Mouse (Mus musculus) lung, embryonic 15.5 days (tissue): ENCODE results near the gene Tmem237. TPM values are rescaled to one million over a fixed set of nuclear protein-coding genes. Genes with fewer than 3 reads are reported as not detected.

Source experiments
- ATAC-seq: fragments of 200-750 bp; cut with Nextera tagmentation; 2 replicates; pipeline ENCODE4 v1.8.0; 2017; ENCODE audit warnings: moderate number of reproducible peaks, borderline replicate concordance; ENCODE audit not compliant: low FRiP score, low TSS enrichment; ENCODE audit errors: extremely low read depth
- H3K27ac ChIP-seq: fragments of 300-500 bp; sonication (generic); 2 replicates; pipeline ENCODE4 v1.5.1; 2015; ENCODE audit warnings: moderate library complexity, mild to moderate bottlenecking, inconsistent platforms
- H3K27me3 ChIP-seq: fragments of 300-500 bp; sonication (generic); 2 replicates; pipeline ENCODE4 v1.6.1; 2015; ENCODE audit warnings: inconsistent platforms
- H3K36me3 ChIP-seq: fragments of 300-500 bp; sonication (generic); 2 replicates; pipeline ENCODE4 v1.6.1; 2015; ENCODE audit warnings: inconsistent platforms
- H3K4me1 ChIP-seq: fragments of 300-500 bp; sonication (generic); 2 replicates; pipeline ENCODE4 v1.6.1; 2015; ENCODE audit warnings: inconsistent platforms
- H3K4me2 ChIP-seq: fragments of 300-500 bp; sonication (generic); 2 replicates; pipeline ENCODE4 v1.6.1; 2015; ENCODE audit warnings: inconsistent platforms, mild to moderate bottlenecking, moderate library complexity
- H3K4me3 ChIP-seq: fragments of 300-500 bp; sonication (generic); 2 replicates; pipeline ENCODE4 v1.5.1; 2015; ENCODE audit warnings: mild to moderate bottlenecking, inconsistent platforms
- H3K9ac ChIP-seq: fragments of 300-500 bp; sonication (generic); 2 replicates; pipeline ENCODE4 v1.6.1; 2015; ENCODE audit warnings: inconsistent platforms
- H3K9me3 ChIP-seq: fragments of 300-500 bp; sonication (generic); 2 replicates; pipeline ENCODE4 v1.6.1; 2016; ENCODE audit warnings: inconsistent platforms
- WGBS: fragments of 180-500 bp; shearing (Covaris S2); methylation state at CpG from one replicate; pipeline ENCODE4 v1.1.7; 2015; 5-methylcytosine and 5-hydroxymethylcytosine counted together
- polyA plus RNA-seq: library from polyadenylated mRNA; unstranded; fragments of >200 nt; fragmentation: Nextera tagmentation; extraction: Ambion mirVana; gene quantifications from 2 replicates; pipeline ENCODE4 v1.2.1, GENCODE M21; 2015

The Tmem237 gene
- polyA plus RNA-seq, 1 experiment from 2014 or later = 37.2 TPM

GRCm38 (mm10) chr1:59158498-59158897 is 38.3 kb upstream of the Tmem237 start:
- Histone ChIP-seq H3K36me3 (peaks cover 7% of the 10 kb centered on the region), H3K4me3 (no peak overlapping the region), H3K9ac (no peak overlapping the region), H3K27ac (no peak overlapping the region), H3K27me3 (no peaks in the 10 kb centered on the region), H3K9me3 (no peaks in the 10 kb centered on the region), H3K4me1 (no peaks in the 10 kb centered on the region), H3K4me2 (no peak overlapping the region)
- 82% methylated on average over 7 of the region's 7 CpGs for WGBS
- ATAC-seq = no peak

- ATAC-seq = no peak
- H3K4me1 ChIP-seq = no peaks in the 10 kb centered on the region
- 78% methylated on average over 4 of the region's 4 CpGs for WGBS
Observed at GRCm38 (mm10) chr1:59157846-59158245, 37.6 kb upstream of the Tmem237 start.

GRCm38 (mm10) chr1:59152346-59152745 is 32.1 kb upstream of the Tmem237 start:
- no peak for ATAC-seq
- Histone ChIP-seq H3K27ac (no peak overlapping the region), H3K4me1 (no peaks in the 10 kb centered on the region), H3K4me2 (no peak overlapping the region), H3K9me3 (no peaks in the 10 kb centered on the region), H3K9ac (no peak overlapping the region), H3K27me3 (no peaks in the 10 kb centered on the region), H3K36me3 (no peaks in the 10 kb centered on the region), H3K4me3 (no peak overlapping the region)
- WGBS = 63% methylated on average over 4 of the region's 4 CpGs

More at GRCm38 (mm10) chr1:59157846-59158245, 37.6 kb upstream of the Tmem237 start:
- H3K4me2 ChIP-seq = no peak overlapping the region
- H3K9me3 ChIP-seq = no peaks in the 10 kb centered on the region
- no peak overlapping the region for H3K9ac ChIP-seq
- no peak overlapping the region for H3K27ac ChIP-seq
- no peak overlapping the region for H3K4me3 ChIP-seq
- H3K36me3 ChIP-seq = peaks cover under 1% of the 10 kb centered on the region; the same call in 1 of the 2 replicates
- no peaks in the 10 kb centered on the region for H3K27me3 ChIP-seq

DNA sequence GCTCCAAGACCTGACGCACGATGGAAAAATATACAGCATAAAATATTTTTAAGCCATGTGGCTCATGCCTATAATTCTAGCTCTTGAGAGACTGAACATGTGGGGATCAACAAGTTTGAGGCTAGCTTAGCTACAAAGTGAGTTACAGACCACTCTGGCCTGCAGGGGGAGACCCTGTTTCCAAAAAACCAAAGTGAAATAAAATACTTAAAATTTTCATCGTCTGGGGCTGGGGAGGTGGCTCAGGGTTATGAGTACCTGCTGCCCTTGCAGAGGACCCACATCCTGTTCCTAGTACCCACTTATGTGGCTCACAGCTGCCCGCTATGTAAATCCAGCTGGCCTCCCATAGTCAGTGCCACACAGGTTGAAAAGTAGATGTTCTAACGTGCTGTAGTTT is 30.3 kb upstream of the Tmem237 start:
- Histone ChIP-seq H3K4me3 (no peak overlapping the region), H3K9me3 (no peaks in the 10 kb centered on the region), H3K27me3 (no peaks in the 10 kb centered on the region), H3K27ac (no peak overlapping the region), H3K9ac (no peak overlapping the region), H3K4me1 (no peaks in the 10 kb centered on the region), H3K4me2 (no peak overlapping the region), H3K36me3 (no peaks in the 10 kb centered on the region)
- no peak for ATAC-seq
- 66% methylated on average over 5 of the region's 5 CpGs for WGBS

GRCm38 (mm10) chr1:59144543-59144942 is 24.3 kb upstream of the Tmem237 start:
- Histone ChIP-seq H3K27me3 (no peaks in the 10 kb centered on the region), H3K4me3 (no peak overlapping the region), H3K9me3 (no peaks in the 10 kb centered on the region), H3K9ac (no peak overlapping the region), H3K36me3 (no peaks in the 10 kb centered on the region), H3K4me1 (no peaks in the 10 kb centered on the region), H3K4me2 (no peak overlapping the region), H3K27ac (no peak overlapping the region)
- no peak for ATAC-seq
- 71% methylated on average over 10 of the region's 10 CpGs for WGBS

DNA sequence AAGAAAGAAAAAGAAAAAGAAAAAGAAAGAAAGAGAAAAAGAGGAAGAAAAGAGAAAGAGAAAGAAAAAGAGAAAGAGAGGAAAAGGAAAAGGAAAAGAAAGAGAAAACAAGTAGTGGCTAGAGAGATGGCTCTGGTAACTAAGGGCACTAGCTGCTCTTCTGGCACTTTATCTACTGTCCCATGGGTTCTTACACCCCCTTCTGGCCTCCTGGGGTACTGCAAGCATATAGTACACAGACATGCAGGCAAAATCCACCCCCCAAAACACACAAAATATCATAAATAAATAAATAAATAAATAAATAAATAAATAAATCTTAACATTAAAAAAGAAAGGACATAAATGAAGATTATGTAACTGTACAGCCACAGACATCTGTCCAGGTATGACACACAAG is 22.6 kb upstream of the Tmem237 start:
- Histone ChIP-seq H3K4me3 (no peak overlapping the region), H3K27me3 (no peaks in the 10 kb centered on the region), H3K9ac (no peak overlapping the region), H3K9me3 (no peaks in the 10 kb centered on the region), H3K4me2 (no peak overlapping the region), H3K36me3 (no peaks in the 10 kb centered on the region), H3K27ac (no peak overlapping the region), H3K4me1 (no peaks in the 10 kb centered on the region)
- ATAC-seq = no peak

- Histone ChIP-seq H3K9ac (no peak overlapping the region), H3K27ac (peak overlapping the region; percentile 64; the same call in 1 of the 2 replicates), H3K4me3 (no peak overlapping the region), H3K4me1 (peaks cover 8% of the 10 kb centered on the region; the same call in 1 of the 2 replicates), H3K9me3 (no peaks in the 10 kb centered on the region), H3K36me3 (no peaks in the 10 kb centered on the region), H3K27me3 (no peaks in the 10 kb centered on the region), H3K4me2 (0 out of 2 replicates have a peak overlapping the region, but pooled peaks have one; percentile 8)
- peak; percentile 91 for ATAC-seq
- 18% methylated on average over 5 of the region's 5 CpGs for WGBS
Observed at GRCm38 (mm10) chr1:59134419-59134818, 14.2 kb upstream of the Tmem237 start.

DNA sequence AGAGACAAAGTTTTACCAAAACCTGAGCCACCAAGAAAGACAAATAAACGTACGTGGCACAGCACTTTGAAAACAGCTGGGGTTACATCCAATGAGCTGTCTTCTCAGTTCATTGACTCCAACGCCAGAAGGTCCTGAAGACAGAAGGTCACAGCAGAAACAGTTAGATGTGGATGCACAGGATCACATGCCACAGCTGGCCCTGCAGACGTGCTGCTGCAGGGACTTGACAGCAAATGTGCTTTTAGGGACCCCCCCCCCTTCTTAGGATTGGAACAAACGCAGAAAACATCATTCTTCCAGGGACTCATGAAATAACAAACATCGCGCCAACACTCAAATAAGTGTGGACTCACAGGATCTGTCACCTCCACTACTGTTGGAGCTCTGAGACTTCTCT is 8.7 kb upstream of the Tmem237 start:
- peak; percentile 55; the same call in 1 of the 2 replicates for ATAC-seq
- 34% methylated on average over 7 of the region's 7 CpGs for WGBS

DNA sequence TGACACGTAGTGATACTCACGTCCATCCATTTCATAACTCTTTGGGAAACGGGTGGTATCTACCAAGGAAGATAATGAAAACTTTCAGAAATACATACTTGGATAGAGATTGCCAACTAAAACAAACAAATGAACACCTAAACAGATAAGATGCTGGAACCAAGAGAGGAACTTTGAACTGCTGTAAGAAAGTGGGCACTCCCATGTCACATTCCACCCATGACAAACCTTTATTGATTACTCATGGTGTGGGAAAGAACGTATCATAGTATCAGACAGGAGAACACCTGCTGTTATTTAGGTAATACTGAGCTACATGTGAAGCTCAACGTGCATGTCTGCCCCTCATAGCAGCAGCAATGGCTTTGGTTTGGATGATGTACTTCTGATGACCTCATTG is 5.3 kb upstream of the Tmem237 start:
- H3K9me3 ChIP-seq = no peaks in the 10 kb centered on the region
- H3K4me2 ChIP-seq = no peak overlapping the region
- 54% methylated on average over 5 of the region's 5 CpGs for WGBS
- H3K9ac ChIP-seq = no peak overlapping the region
- ATAC-seq = no peak
- no peak overlapping the region for H3K27ac ChIP-seq
- H3K4me3 ChIP-seq = no peak overlapping the region
- H3K36me3 ChIP-seq = no peaks in the 10 kb centered on the region
- no peaks in the 10 kb centered on the region for H3K27me3 ChIP-seq
- H3K4me1 ChIP-seq = no peaks in the 10 kb centered on the region

More for the DNA sequence above, 8.7 kb upstream of the Tmem237 start:
- Histone ChIP-seq H3K9ac (no peak overlapping the region), H3K4me2 (no peak overlapping the region), H3K4me1 (0 out of 2 replicates have a peak, but pooled peaks cover under 1% of the 10 kb centered on the region), H3K27ac (no peak overlapping the region), H3K9me3 (no peaks in the 10 kb centered on the region), H3K27me3 (no peaks in the 10 kb centered on the region), H3K4me3 (no peak overlapping the region), H3K36me3 (no peaks in the 10 kb centered on the region)

GRCm38 (mm10) chr1:59110524-59110923 is 9.7 kb downstream of the Tmem237 start:
- no peak overlapping the region for H3K27ac ChIP-seq
- peaks cover 19% of the 10 kb centered on the region; the same call in 1 of the 2 replicates for H3K36me3 ChIP-seq
- no peak overlapping the region for H3K4me3 ChIP-seq
- no peak overlapping the region for H3K4me2 ChIP-seq
- H3K9ac ChIP-seq = no peak overlapping the region
- no peaks in the 10 kb centered on the region for H3K4me1 ChIP-seq
- no peak for ATAC-seq
- H3K9me3 ChIP-seq = no peaks in the 10 kb centered on the region
- H3K27me3 ChIP-seq = no peaks in the 10 kb centered on the region
- 78% methylated on average over 8 of the region's 8 CpGs for WGBS

DNA sequence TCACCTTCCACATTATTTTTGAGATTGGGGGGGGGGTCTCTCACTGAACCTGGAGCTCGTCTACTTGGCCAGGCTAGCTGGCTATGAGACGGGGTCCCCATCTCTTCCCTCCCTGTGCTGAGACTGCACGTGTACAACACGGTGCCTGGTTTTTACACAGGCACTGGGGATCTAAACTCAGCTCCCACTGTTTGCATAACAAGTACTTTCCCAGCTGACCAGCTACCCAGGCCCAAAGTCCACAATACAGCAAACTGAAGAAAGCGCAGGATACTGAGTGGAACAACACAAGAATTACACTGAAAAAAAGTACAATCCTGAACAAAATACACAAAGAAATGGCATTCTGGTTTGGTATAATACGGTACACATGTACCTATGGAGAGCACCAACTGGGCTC is 18.1 kb downstream of the Tmem237 start:
- no peak overlapping the region for H3K4me3 ChIP-seq
- no peaks in the 10 kb centered on the region for H3K4me1 ChIP-seq
- no peaks in the 10 kb centered on the region for H3K27me3 ChIP-seq
- no peak for ATAC-seq
- H3K36me3 ChIP-seq = peaks cover 21% of the 10 kb centered on the region
- 89% methylated on average over 6 of the region's 6 CpGs for WGBS
- H3K9me3 ChIP-seq = no peaks in the 10 kb centered on the region
- no peak overlapping the region for H3K27ac ChIP-seq
- no peak overlapping the region for H3K9ac ChIP-seq
- H3K4me2 ChIP-seq = no peak overlapping the region

DNA sequence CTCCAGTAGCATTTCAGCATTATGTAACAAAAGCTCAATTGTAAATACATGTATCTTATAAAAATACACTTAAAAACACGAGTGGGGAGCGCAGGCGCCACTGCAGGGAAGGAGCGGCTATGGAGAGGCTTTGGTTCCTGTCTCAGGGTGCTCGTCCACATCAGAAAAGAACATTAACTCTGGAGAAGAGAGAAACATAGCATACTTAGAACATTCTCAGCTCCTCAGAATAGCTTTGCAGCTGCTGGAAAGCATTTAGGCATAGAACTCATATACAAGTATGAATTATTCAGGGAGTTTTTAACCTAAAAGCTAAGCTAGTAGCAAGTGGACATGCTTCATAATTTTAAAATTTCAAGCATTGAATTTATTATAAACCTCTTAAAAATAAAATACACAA is 19.2 kb downstream of the Tmem237 start:
- H3K27me3 ChIP-seq = no peaks in the 10 kb centered on the region
- H3K9ac ChIP-seq = no peak overlapping the region
- H3K4me3 ChIP-seq = no peak overlapping the region
- no peaks in the 10 kb centered on the region for H3K4me1 ChIP-seq
- ATAC-seq = no peak
- H3K4me2 ChIP-seq = no peak overlapping the region
- no peak overlapping the region for H3K27ac ChIP-seq
- H3K9me3 ChIP-seq = no peaks in the 10 kb centered on the region
- WGBS = 85% methylated on average over 5 of the region's 5 CpGs
- H3K36me3 ChIP-seq = peaks cover 17% of the 10 kb centered on the region

GRCm38 (mm10) chr1:59094705-59095104 is 25.5 kb downstream of the Tmem237 start, which contains the start of gene C2cd6:
TSS of gene C2cd6 (minus strand) at chr1:59094900.
- no peak for ATAC-seq
- Histone ChIP-seq H3K36me3 (no peaks in the 10 kb centered on the region), H3K4me2 (no peak within 1 kb of the TSS), H3K4me1 (no peaks in the 10 kb centered on the region), H3K27me3 (no peaks in the 10 kb centered on the region), H3K9ac (no peak within 1 kb of the TSS), H3K4me3 (no peak within 1 kb of the TSS), H3K9me3 (no peaks in the 10 kb centered on the region), H3K27ac (no peak within 1 kb of the TSS)
- 92% methylated on average over 19 of the region's 19 CpGs for WGBS
